Mouse (Mus musculus) hindbrain, embryonic 14.5 days (tissue): ENCODE results near the gene Gucy2e. TPM values are rescaled to one million over a fixed set of nuclear protein-coding genes. Genes with fewer than 3 reads are reported as not detected.
A peak's percentile ranks its signal among the peaks of the same experiment; 100 is the strongest.

ENCODE experiments used
- ATAC-seq: fragments of 200-750 bp; cut with Nextera tagmentation; 2 replicates; pipeline ENCODE4 v1.8.0; 2017; ENCODE audit warnings: moderate number of reproducible peaks, mild to moderate bottlenecking, moderate TSS enrichment, moderate library complexity; ENCODE audit not compliant: low FRiP score
- DNase-seq: peaks from one replicate; pipeline ENCODE4 v3.0.0-alpha.2; 2015; ENCODE audit warnings: low spot score
- H3K27ac ChIP-seq: fragments of 300-500 bp; sonication (generic); 2 replicates; pipeline ENCODE4 v1.5.1; 2014; ENCODE audit warnings: mild to moderate bottlenecking, moderate library complexity
- H3K27me3 ChIP-seq: fragments of 300-500 bp; sonication (generic); 2 replicates; pipeline ENCODE4 v1.6.1; 2014; ENCODE audit warnings: mild to moderate bottlenecking, low read length, mixed read lengths; ENCODE audit not compliant: control insufficient read depth, insufficient read depth
- H3K36me3 ChIP-seq: fragments of 300-500 bp; sonication (generic); replicated peaks from 2 replicates; pipeline ENCODE4 v1.6.1; 2014; ENCODE audit not compliant: control insufficient read depth, insufficient read depth
- H3K4me1 ChIP-seq: fragments of 300-500 bp; sonication (generic); replicated peaks from 2 replicates; pipeline ENCODE4 v1.6.1; 2014; ENCODE audit warnings: antibody characterized with exemption, low read length, mixed read lengths; ENCODE audit not compliant: control insufficient read depth, insufficient read depth
- H3K4me2 ChIP-seq: fragments of 300-500 bp; sonication (generic); replicated peaks from 2 replicates; pipeline ENCODE4 v1.6.1; 2014; ENCODE audit warnings: mild to moderate bottlenecking, moderate library complexity
- H3K4me3 ChIP-seq: fragments of 300-500 bp; sonication (generic); replicated peaks from 2 replicates; pipeline ENCODE4 v1.5.1; 2014; ENCODE audit warnings: mild to moderate bottlenecking, low read length
- H3K9ac ChIP-seq: fragments of 300-500 bp; sonication (generic); 2 replicates; pipeline ENCODE4 v1.6.1; 2014
- H3K9me3 ChIP-seq: fragments of 300-500 bp; sonication (generic); 2 replicates; pipeline ENCODE4 v1.6.1; 2016; ENCODE audit warnings: low read length; ENCODE audit not compliant: control insufficient read depth
- WGBS: fragments of 180-500 bp; shearing (Covaris S2); extraction: QIAGEN DNeasy Blood & Tissue Kit; methylation state at CpG from one replicate; pipeline ENCODE4 v1.1.7; 2014; 5-methylcytosine and 5-hydroxymethylcytosine counted together
- polyA plus RNA-seq: library from polyadenylated mRNA; unstranded; fragments of >200 nt; fragmentation: Nextera tagmentation; extraction: Ambion mirVana; gene quantifications from 2 replicates; pipeline ENCODE4 v1.2.1, GENCODE M21; 2014

Gene Gucy2e
- polyA plus RNA-seq, 1 experiment from 2014 or later: 0.29 TPM

DNA sequence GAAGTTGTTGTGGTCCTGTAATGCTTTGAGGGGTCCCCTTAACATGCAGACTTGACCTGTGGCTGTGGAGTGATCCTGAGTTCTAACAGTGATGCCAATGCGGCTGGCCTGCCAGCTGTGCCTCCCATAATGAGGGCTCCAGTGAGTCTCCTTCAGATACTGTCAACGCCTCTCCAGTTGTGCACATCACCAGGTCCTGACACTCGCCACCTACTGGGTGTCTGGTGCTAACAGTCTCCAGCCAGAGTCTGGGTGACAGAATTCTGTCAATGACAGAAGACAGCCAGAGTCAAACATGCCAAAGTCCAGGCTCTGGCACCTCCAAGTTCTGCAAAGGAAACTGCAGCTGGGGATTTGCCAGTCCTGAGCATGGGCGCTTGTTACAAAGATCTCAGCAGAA lies 15.8 kb downstream of the Gucy2e start:
- Histone ChIP-seq H3K4me3 (no peak overlapping the region), H3K36me3 (no peaks in the 10 kb centered on the region), H3K27ac (no peak overlapping the region), H3K27me3 (no peaks in the 10 kb centered on the region), H3K9ac (no peak overlapping the region), H3K4me1 (no peaks in the 10 kb centered on the region), H3K9me3 (no peaks in the 10 kb centered on the region), H3K4me2 (no peak overlapping the region)
- ATAC-seq (no peak), DNase-seq (no peak)
- 78% methylated on average over 4 of the region's 4 CpGs for WGBS

- no peak overlapping the region for H3K4me3 ChIP-seq
- H3K9me3 ChIP-seq: no peaks in the 10 kb centered on the region
- H3K4me2 ChIP-seq: no peak overlapping the region
- no peaks in the 10 kb centered on the region for H3K27me3 ChIP-seq
- H3K9ac ChIP-seq: no peak overlapping the region
- 56% methylated on average over 2 of the region's 2 CpGs for WGBS
- H3K36me3 ChIP-seq: no peaks in the 10 kb centered on the region
- no peak overlapping the region for H3K27ac ChIP-seq
- DNase-seq (no peak), ATAC-seq (no peak)
- no peaks in the 10 kb centered on the region for H3K4me1 ChIP-seq
These were observed 18.2 kb downstream of the Gucy2e start for GRCm38 (mm10) chr11:69218661-69219060.

GRCm38 (mm10) chr11:69217411-69217810 lies 19.4 kb downstream of the Gucy2e start:
- no peak overlapping the region for H3K4me3 ChIP-seq
- H3K27ac ChIP-seq: no peak overlapping the region
- no peak overlapping the region for H3K4me2 ChIP-seq
- H3K9me3 ChIP-seq: no peaks in the 10 kb centered on the region
- no peaks in the 10 kb centered on the region for H3K4me1 ChIP-seq
- WGBS: 88% methylated on average over 5 of the region's 5 CpGs
- ATAC-seq: no peak
- H3K36me3 ChIP-seq: no peaks in the 10 kb centered on the region
- no peak for DNase-seq
- no peak overlapping the region for H3K9ac ChIP-seq
- H3K27me3 ChIP-seq: no peaks in the 10 kb centered on the region

GRCm38 (mm10) chr11:69211431-69211830 lies 25.4 kb downstream of the Gucy2e start:
- Histone ChIP-seq H3K9me3 (no peaks in the 10 kb centered on the region), H3K36me3 (no peaks in the 10 kb centered on the region), H3K4me3 (peak overlapping the region; percentile 28), H3K4me2 (peak overlapping the region; percentile 46), H3K27me3 (no peaks in the 10 kb centered on the region), H3K9ac (peak overlapping the region; percentile 55), H3K27ac (peak overlapping the region; percentile 26; the same call in 1 of the 2 replicates), H3K4me1 (no peaks in the 10 kb centered on the region)
- ATAC-seq (peak; percentile 46; the same call in 1 of the 2 replicates), DNase-seq (peak; percentile 66)
- WGBS: 12% methylated on average over 2 of the region's 2 CpGs

DNA sequence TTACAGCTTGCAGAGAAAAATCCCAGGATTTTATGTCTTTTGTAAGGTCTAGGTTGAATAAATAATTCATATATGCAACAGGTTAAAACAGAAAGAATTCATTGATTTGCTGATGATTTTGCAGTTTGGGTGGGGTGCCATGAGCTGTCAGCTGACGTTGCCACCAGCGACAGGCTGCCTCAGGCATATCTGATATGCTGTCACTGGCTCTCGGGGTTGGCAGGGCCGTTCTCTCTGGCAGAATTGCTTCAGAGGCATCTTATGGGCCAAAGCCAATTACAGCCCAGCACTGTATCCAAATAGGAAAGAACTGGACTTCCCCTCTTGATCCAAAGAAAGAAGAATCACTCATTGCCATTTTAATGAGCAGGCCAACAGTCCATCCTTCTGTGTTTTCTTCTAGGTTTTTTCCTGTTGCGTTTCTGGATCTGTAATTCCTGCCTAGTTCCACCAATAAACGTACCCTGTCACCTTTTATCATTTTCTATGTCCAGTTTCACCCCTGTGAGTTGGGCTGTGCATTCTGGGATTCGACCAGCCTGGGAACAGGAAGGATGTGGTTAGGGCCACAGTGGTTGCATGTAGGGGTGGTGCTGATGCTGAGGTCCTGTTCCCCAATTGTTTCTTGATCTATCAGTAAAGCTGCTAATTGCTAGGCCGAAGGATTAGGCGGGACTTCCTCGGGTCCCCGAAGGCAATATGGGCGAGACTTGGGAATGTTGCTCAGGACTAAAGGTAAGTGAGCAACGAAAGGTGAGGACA lies 34.2 kb downstream of the Gucy2e start:
- H3K36me3 ChIP-seq: no peaks in the 10 kb centered on the region
- no peak overlapping the region for H3K9ac ChIP-seq
- no peak for ATAC-seq
- no peaks in the 10 kb centered on the region for H3K9me3 ChIP-seq
- WGBS: 87% methylated on average over 13 of the region's 13 CpGs
- H3K4me3 ChIP-seq: no peak overlapping the region
- H3K27me3 ChIP-seq: peaks cover 10% of the 10 kb centered on the region
- DNase-seq: no peak
- H3K27ac ChIP-seq: no peak overlapping the region
- no peak overlapping the region for H3K4me2 ChIP-seq
- no peaks in the 10 kb centered on the region for H3K4me1 ChIP-seq

GRCm38 (mm10) chr11:69200231-69200630 lies 36.6 kb downstream of the Gucy2e start:
- Histone ChIP-seq H3K27ac (no peak overlapping the region), H3K4me1 (peaks cover 3% of the 10 kb centered on the region; the same call in 1 of the 2 replicates), H3K9me3 (no peaks in the 10 kb centered on the region), H3K27me3 (peaks cover 25% of the 10 kb centered on the region), H3K9ac (no peak overlapping the region), H3K36me3 (no peaks in the 10 kb centered on the region), H3K4me2 (no peak overlapping the region), H3K4me3 (no peak overlapping the region)
- WGBS: 76% methylated on average over 6 of the region's 6 CpGs
- ATAC-seq (no peak), DNase-seq (no peak)

DNA sequence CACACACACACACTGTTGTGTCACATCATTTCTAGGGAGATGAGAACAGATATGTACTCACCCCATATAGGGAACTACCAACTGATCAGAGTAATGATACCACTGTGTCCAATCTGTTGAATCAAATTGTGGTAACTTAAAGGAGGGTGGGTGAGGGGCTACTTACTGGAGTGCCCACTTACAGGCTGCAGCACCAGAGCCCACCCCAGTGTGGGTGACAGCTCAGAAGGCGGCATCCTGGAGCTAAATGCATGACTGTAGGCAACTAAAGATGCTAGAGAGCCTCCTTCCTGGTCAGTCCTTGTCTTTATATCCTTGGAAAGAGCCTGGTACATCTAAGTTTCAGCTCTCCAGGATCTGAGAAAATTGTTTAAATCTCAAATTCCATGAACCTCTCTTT lies 37.6 kb downstream of the Gucy2e start:
- DNase-seq (no peak), ATAC-seq (no peak)
- no peak overlapping the region for H3K4me3 ChIP-seq
- WGBS: 79% methylated on average over 1 of the region's 1 CpGs
- H3K4me2 ChIP-seq: no peak overlapping the region
- peaks cover 3% of the 10 kb centered on the region; the same call in 1 of the 2 replicates for H3K4me1 ChIP-seq
- no peak overlapping the region for H3K27ac ChIP-seq
- H3K27me3 ChIP-seq: peaks cover 25% of the 10 kb centered on the region
- H3K36me3 ChIP-seq: no peaks in the 10 kb centered on the region
- no peaks in the 10 kb centered on the region for H3K9me3 ChIP-seq
- H3K9ac ChIP-seq: no peak overlapping the region

DNA sequence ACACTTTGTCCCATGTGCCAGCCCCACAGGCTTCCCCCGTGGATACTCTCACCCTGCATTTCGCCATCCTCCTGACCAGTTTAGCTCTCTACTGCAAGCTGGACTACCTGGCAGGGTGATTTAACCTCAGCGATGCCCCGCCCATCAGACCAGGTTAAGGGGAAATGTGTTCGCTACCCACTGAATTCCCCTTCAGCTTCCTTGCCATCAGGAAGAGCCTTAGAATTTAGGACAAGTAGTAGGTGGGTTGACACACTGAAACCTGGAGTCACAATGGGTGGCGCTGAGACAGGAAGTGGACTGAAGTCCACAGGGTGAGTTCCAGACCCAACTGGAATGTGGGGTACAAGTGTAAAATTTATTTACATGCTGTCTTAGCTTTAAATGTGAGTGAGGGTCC lies 39.1 kb downstream of the Gucy2e start, which contains the start of gene Alox8:
Alox8 (minus strand) TSS at position 101 of the 400 bp plus-strand sequence.
- H3K27ac ChIP-seq: no peak within 1 kb of the TSS
- WGBS: 35% methylated on average over 6 of the region's 6 CpGs
- peaks cover 25% of the 10 kb centered on the region for H3K27me3 ChIP-seq
- no peak for ATAC-seq
- H3K9me3 ChIP-seq: no peaks in the 10 kb centered on the region
- no peak for DNase-seq
- H3K4me3 ChIP-seq: peak within 1 kb of the TSS; percentile 4
- peaks cover 3% of the 10 kb centered on the region; the same call in 1 of the 2 replicates for H3K4me1 ChIP-seq
- H3K4me2 ChIP-seq: peak within 1 kb of the TSS; percentile 41
- no peaks in the 10 kb centered on the region for H3K36me3 ChIP-seq
- peak within 1 kb of the TSS; percentile 22; the same call in 1 of the 2 replicates for H3K9ac ChIP-seq

DNA sequence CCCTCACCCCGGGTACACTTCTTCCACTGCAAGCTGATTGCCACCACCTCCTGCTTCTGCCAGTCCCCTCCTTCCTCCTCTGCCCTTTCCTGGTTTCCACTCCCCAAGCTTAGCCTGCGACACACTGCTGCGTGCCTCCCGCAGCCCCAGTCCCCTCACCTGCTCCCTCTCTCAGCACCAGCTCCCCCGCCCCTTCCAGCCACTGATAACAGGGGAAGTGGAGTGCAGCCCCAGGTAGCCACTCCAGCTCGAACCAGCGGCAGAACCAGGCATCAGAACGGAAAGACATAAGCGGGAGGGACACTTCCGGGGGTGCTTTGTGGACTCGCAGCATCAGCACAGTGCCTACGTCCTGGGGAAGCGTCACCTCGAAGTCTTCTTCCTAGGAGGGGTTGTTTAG lies 39.6 kb downstream of the Gucy2e start:
- DNase-seq (no peak), ATAC-seq (no peak)
- H3K4me3 ChIP-seq: peak overlapping the region; percentile 4
- peak overlapping the region; percentile 41 for H3K4me2 ChIP-seq
- peak overlapping the region; percentile 22; the same call in 1 of the 2 replicates for H3K9ac ChIP-seq
- H3K27ac ChIP-seq: no peak overlapping the region
- WGBS: 2% methylated on average over 14 of the region's 14 CpGs
- no peaks in the 10 kb centered on the region for H3K9me3 ChIP-seq
- peaks cover 25% of the 10 kb centered on the region for H3K27me3 ChIP-seq
- peaks cover 3% of the 10 kb centered on the region; the same call in 1 of the 2 replicates for H3K4me1 ChIP-seq
- H3K36me3 ChIP-seq: no peaks in the 10 kb centered on the region
